ENCODE assay signal across 14 mouse cellular contexts in the genomic region with DNA sequence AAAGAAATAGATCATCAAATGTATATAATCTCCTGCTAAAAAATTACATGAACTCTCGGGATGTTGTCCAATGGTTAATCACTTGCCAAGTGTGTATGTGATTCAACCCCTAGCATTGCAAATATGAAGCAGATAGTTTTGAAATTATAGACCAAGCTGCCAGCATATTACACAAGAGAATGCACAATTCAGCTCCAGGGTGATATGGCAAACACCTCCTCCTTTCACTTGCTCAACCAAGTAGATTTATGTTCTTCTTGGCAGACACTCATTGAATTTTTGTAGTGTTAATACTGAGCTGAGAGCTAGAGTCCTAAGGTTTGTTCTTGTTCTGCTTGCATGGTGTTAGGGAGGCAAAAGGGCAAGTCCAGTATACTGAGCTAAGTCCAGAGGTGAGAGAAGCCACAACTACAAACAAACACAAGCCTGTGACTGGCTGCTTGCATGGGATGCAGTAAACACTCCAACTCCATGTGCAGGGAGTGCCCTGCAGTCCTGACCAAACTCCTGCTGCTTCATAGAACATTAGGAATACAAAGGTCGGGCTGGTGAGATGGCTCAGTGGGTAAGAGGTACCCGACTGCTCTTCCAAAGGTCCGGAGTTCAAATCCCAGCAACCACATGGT. TPM values are rescaled to one million over a fixed set of nuclear protein-coding genes. Genes with fewer than 3 reads are reported as not detected.
DNase-seq lines count a peak whose midpoint lies in the region; ATAC-seq lines count a peak whose summit lies in the region.
"Had no signal": no experiment of that assay in that cellular context is flagged by ENCODE, and none has a peak within 500 bp of the region (broad histone marks: within the 10 kb centered on the region; RNA-seq: fewer than 3 reads in every experiment).

No protein-coding gene starts in this region.

- H3K36me3 ChIP-seq in liver, embryonic 16.5 days (ENCODE audit: control insufficient read depth, insufficient read depth), result no peaks in the 10 kb centered on the region
- no peaks in the 10 kb centered on the region for H3K36me3 ChIP-seq in kidney, embryonic 16.5 days (ENCODE audit: insufficient read depth, low read length)
- H3K36me3 ChIP-seq: neural tube, embryonic 15.5 days had no signal

- 51% methylated on average over 4 of the region's 4 CpGs for WGBS in liver, embryonic 16.5 days (ENCODE audit: insufficient replicate concordance)
- WGBS in kidney, embryonic 16.5 days, result 67% methylated on average over 4 of the region's 4 CpGs

- H3K9me3 ChIP-seq in liver, embryonic 16.5 days (replicated peaks; ENCODE audit: control insufficient read depth, low read length), result no peaks in the 10 kb centered on the region
- H3K9me3 ChIP-seq in kidney, embryonic 16.5 days (ENCODE audit: low read length), result no peaks in the 10 kb centered on the region
- H3K9me3 ChIP-seq: neural tube, embryonic 15.5 days had no signal

- H3K4me3 ChIP-seq in liver, embryonic 16.5 days (ENCODE audit: low read depth, low read length), result no peak overlapping the region
- H3K4me3 ChIP-seq in kidney, embryonic 16.5 days (ENCODE audit: low read length), result no peak overlapping the region
- H3K4me3 ChIP-seq: neural tube, embryonic 15.5 days had no signal

- ATAC-seq in liver, embryonic 16.5 days (ENCODE audit: low read depth), result peak; percentile 50; the same call in 1 of the 2 replicates
- ATAC-seq in kidney, embryonic 16.5 days (ENCODE audit: low FRiP score, low TSS enrichment), result peak; percentile 85
- ATAC-seq: hindbrain, embryonic 16.5 days had no signal

- DNase-seq in liver, result no peak
- DNase-seq in fibroblast of lung, adult 2 months (ENCODE audit: low read depth), result peak; percentile 44
- DNase-seq in yolk sac, embryonic 10.5 days (ENCODE audit: low spot score), result peak; percentile 62
- DNase-seq in right cerebral cortex, postnatal 14 days, result no peak
- no peak for DNase-seq in layer of hippocampus, postnatal 25 days (ENCODE audit: extremely low spot score in 1 of 2, low spot score in 1 of 2)
- DNase-seq: cerebellum, postnatal 36 days; heart, adult 11 months; layer of hippocampus, adult 9-11 months; retina, postnatal 1 day had no signal

- H3K9ac ChIP-seq in liver, embryonic 16.5 days (ENCODE audit: low read depth, low read length), result no peak overlapping the region
- no peak overlapping the region for H3K9ac ChIP-seq in kidney, embryonic 16.5 days (replicated peaks; ENCODE audit: low read length)
- H3K9ac ChIP-seq: neural tube, embryonic 15.5 days had no signal

- H3K27me3 ChIP-seq in liver, embryonic 16.5 days (ENCODE audit: control insufficient read depth, insufficient read depth, low read depth, low read length), result no peaks in the 10 kb centered on the region
- no peaks in the 10 kb centered on the region for H3K27me3 ChIP-seq in kidney, embryonic 16.5 days (ENCODE audit: insufficient read depth, low read length)
- H3K27me3 ChIP-seq: neural tube, embryonic 15.5 days had no signal

- no peak overlapping the region for H3K4me2 ChIP-seq in liver, embryonic 16.5 days (ENCODE audit: low read depth, low read length)
- no peak overlapping the region for H3K4me2 ChIP-seq in kidney, embryonic 16.5 days (replicated peaks; ENCODE audit: low read depth, low read length)
- H3K4me2 ChIP-seq: neural tube, embryonic 15.5 days had no signal

- H3K4me1 ChIP-seq in liver, embryonic 16.5 days (ENCODE audit: control insufficient read depth, low read depth, low read length), result no peaks in the 10 kb centered on the region
- H3K4me1 ChIP-seq in kidney, embryonic 16.5 days (ENCODE audit: insufficient read depth, low read length), result no peaks in the 10 kb centered on the region
- H3K4me1 ChIP-seq: neural tube, embryonic 15.5 days had no signal

- no peak overlapping the region for H3K27ac ChIP-seq in liver, embryonic 16.5 days (ENCODE audit: low read length)
- no peak overlapping the region for H3K27ac ChIP-seq in kidney, embryonic 16.5 days (ENCODE audit: low read length)
- H3K27ac ChIP-seq: neural tube, embryonic 15.5 days had no signal

RNA-seq across cellular contexts. Expression of gene Mfsd13b, which starts 21.6 kb away (rescaled TPM):
- polyA plus RNA-seq in liver, embryonic 16.5 days (2015; fragmentation: Nextera tagmentation; extraction: Ambion mirVana), result not detected in 2 replicates
- polyA plus RNA-seq in kidney, embryonic 16.5 days (2015; fragmentation: Nextera tagmentation; extraction: Ambion mirVana), result 0.24 TPM in 1 of 2 replicates, not detected in the other
- 1 to 10 TPM in 1 of 2 experiments, under 1 TPM in 1; 0.68 to 1.1 TPM for total RNA-seq in layer of hippocampus, postnatal 25 days (2021)
- polyA plus RNA-seq: embryonic facial prominence, embryonic 11.5 days; hindbrain, embryonic 16.5 days had no signal

RNA-seq across cellular contexts. Expression of gene Cdr2, which starts 21.8 kb away (rescaled TPM):
- 47.9 and 51.5 TPM in 2 replicates for polyA plus RNA-seq in liver, embryonic 16.5 days (2015; fragmentation: Nextera tagmentation; extraction: Ambion mirVana)
- 10.4 and 11.1 TPM in 2 replicates for polyA plus RNA-seq in kidney, embryonic 16.5 days (2015; fragmentation: Nextera tagmentation; extraction: Ambion mirVana)
- total RNA-seq in layer of hippocampus, postnatal 25 days (2021), result 1 to 10 TPM; 2.9 to 4.5 TPM

RNA-seq across cellular contexts. Expression of gene Mettl9, which starts 30.3 kb away (rescaled TPM):
- 36.1 and 36.7 TPM in 2 replicates for polyA plus RNA-seq in liver, embryonic 16.5 days (2015; fragmentation: Nextera tagmentation; extraction: Ambion mirVana)
- 155 and 163 TPM in 2 replicates for polyA plus RNA-seq in kidney, embryonic 16.5 days (2015; fragmentation: Nextera tagmentation; extraction: Ambion mirVana)
- 10 to 100 TPM; 77.1 to 81.2 TPM for total RNA-seq in layer of hippocampus, postnatal 25 days (2021)

Comparison
In these comparisons a context has a peak if more than half of its experiments do, and no peak if none do; other contexts are left out.
1. DNase-seq: peak in fibroblast of lung, adult 2 months (single experiment) and yolk sac, embryonic 10.5 days (single experiment); none in liver (single experiment), right cerebral cortex, postnatal 14 days (single experiment) and layer of hippocampus, postnatal 25 days (0 of 2).